Mouse (Mus musculus) layer of hippocampus, postnatal 25 days (tissue): ENCODE data around the gene Serpinb8. TPM values are rescaled to one million over a fixed set of nuclear protein-coding genes. Genes with fewer than 3 reads are reported as not detected.

Source experiments
- DNase-seq, 2 experiments: peaks; one replicate each; pipeline ENCODE4 v3.0.0; 2022; ENCODE audit warnings: mixed read lengths in 2 of 2, low spot score in 1 of 2; ENCODE audit errors: extremely low spot score in 1 of 2
- total RNA-seq, 2 experiments: library from RNA; stranded (reverse); gene quantifications; 2 replicates each; pipeline ENCODE4 v1.2.3; 2021

The Serpinb8 gene
- total RNA-seq, 2 experiments from 2014 or later, result 2.3 to 4.0 TPM

- no peak for DNase-seq
Observed at GRCm38 (mm10) chr1:107638459-107638858, 48.7 kb downstream of the Serpinb8 start.

- DNase-seq, result no peak
Observed at GRCm38 (mm10) chr1:107642457-107643118, 52.8 kb downstream of the Serpinb8 start.

- peak; percentile 14 to 36 for DNase-seq
Observed at GRCm38 (mm10) chr1:107645086-107645485, 55.3 kb downstream of the Serpinb8 start.

- DNase-seq, result no peak
Observed at GRCm38 (mm10) chr1:107657689-107658088, 67.9 kb downstream of the Serpinb8 start.

Other genes starting within 250 kb of the Serpinb8 start
- not detected for gene Serpinb11, start 228.8 kb upstream of the Serpinb8 start, total RNA-seq
- gene Serpinb7, start 190.4 kb upstream of the Serpinb8 start, total RNA-seq, result not detected
- not detected for gene Serpinb2, start 78.6 kb upstream of the Serpinb8 start, total RNA-seq